Mouse (Mus musculus) bone marrow, adult 2 months (tissue): ENCODE results near the gene Stoml3.

ENCODE experiments used
- CTCF ChIP-seq: fragments of 200-500 bp; IDR thresholded peaks from 2 replicates; pipeline ENCODE4 v1.5.1; 2011; ENCODE audit warnings: low read length, control low read depth; ENCODE audit not compliant: control insufficient read depth, insufficient read depth
- POLR2A ChIP-seq: fragments of 200-500 bp; IDR thresholded peaks from 2 replicates; pipeline ENCODE4 v1.6.1; 2011; ENCODE audit warnings: low read depth, mild to moderate bottlenecking, control low read depth, low read length, borderline replicate concordance; ENCODE audit not compliant: control insufficient read depth

GRCm38 (mm10) chr3:53498351-53498905 lies 10.0 kb downstream of the Stoml3 start:
- TF ChIP-seq POLR2A (no peak), CTCF (no peak)
